Mouse (Mus musculus): Measurements from ENCODE around the gene Zfand2a.
A peak's percentile ranks its signal among the peaks of the same experiment; 100 is the strongest.

The Zfand2a gene

DNA sequence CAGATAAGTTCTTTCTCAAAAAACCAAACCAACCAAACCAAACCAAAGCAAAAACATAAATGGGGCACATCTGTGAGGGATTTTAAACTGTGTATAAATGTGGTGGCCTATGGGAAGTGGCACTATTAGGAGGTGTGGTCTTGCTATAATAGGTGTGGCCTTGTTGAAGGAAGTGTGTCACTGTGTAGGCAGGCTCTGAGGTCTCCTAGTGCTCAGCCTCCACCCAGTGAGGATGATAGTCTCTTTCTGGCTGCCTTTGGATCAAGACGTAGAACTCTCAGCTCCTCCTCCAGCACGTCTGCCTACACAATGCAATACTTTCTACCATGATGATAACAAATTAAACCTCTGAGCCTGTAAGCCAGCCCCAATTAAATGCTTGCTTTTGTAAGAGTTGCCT is 18.0 kb downstream of the Zfand2a start:
- DNase-seq (ENCODE audit: low read depth), result no peak

GRCm38 (mm10) chr5:139464874-139465273 is 19.5 kb downstream of the Zfand2a start:
- DNase-seq (ENCODE audit: low read depth), result no peak

DNA sequence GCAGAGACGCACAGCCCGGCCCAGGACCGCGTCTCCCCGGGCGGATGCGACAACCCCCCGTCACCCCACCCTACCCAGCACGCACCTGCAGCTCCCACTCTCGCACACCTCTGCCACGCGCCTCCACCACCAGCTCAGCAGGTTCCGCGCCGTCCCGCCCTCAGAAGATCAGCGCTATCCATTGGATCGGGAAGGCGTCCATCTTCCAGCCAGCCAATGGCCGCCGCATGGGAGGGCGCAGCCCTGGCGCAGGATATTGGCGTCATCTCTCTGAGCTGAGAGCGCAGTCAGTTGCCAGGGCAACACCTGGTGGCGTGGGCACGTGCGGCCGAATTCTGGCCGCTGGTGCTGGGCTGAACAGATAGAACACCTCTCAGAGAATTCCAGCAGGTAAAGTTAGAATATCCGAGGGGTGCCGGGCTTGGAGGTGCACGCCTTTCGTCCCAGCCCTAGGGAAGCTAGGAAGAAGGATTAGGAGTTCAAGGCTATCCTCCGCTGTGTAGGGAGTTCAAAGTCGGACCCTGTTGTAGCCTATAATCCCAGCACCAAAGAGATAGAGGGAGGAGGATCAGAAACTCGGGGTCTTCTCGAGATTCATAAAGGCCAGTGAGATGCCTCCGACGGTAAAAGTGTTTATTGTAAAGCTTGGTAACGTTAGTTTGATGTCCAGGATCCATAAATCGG is 23.8 kb downstream of the Zfand2a start, which contains the start of gene 3110082I17Rik:
TSS of gene 3110082I17Rik (minus strand) at position 144 of the 684 bp plus-strand sequence.
- peak; percentile 94 for DNase-seq (ENCODE audit: low read depth)

GRCm38 (mm10) chr5:139459938-139460337 is 24.4 kb downstream of the Zfand2a start:
- no peak for DNase-seq (ENCODE audit: low read depth)

DNA sequence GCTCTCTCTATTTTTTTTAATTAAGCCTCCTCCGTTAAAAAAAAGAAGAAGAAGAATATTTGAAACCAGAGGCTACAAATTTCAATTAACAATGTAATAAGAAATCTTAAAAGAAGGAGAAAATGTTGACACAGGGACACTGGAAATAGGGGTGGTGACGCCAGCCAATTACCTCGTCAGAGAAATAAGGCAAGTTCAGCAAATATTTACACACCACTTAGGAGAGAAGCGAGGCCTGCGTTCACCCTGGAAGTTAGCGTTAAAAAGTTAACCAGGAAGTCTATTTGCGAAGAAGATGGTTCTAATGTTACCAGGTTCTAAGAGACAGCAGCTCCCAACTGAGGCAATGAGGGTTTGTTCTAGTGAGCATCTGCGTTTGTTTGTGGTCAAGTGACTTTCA is 27.1 kb downstream of the Zfand2a start:
- no peak for DNase-seq (ENCODE audit: low read depth)

- DNase-seq (ENCODE audit: low read depth), result no peak
Measured at GRCm38 (mm10) chr5:139455166-139455565, 29.2 kb downstream of the Zfand2a start.

GRCm38 (mm10) chr5:139453031-139453430 is 31.3 kb downstream of the Zfand2a start:
- no peak for DNase-seq (ENCODE audit: low read depth)

DNA sequence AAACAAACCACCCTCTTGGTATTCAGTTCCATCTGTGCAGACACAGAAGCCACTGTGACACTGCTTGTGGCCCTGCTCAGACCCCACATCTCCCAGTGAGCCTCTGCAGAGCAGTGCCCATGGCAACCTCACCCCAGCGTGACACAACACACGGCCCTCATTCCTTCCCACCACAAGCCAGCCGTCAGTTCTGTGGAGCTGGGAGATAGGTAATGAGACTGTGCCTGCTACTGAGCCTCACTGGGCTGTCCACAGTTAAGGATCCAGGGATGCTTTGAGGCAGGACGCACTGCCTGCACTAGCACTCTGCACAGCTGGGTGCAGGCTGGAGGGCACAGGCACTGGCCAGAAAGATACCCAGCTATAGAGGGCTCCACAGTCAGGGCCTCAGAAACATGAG is 34.4 kb downstream of the Zfand2a start:
- no peak for DNase-seq (ENCODE audit: low read depth)

DNA sequence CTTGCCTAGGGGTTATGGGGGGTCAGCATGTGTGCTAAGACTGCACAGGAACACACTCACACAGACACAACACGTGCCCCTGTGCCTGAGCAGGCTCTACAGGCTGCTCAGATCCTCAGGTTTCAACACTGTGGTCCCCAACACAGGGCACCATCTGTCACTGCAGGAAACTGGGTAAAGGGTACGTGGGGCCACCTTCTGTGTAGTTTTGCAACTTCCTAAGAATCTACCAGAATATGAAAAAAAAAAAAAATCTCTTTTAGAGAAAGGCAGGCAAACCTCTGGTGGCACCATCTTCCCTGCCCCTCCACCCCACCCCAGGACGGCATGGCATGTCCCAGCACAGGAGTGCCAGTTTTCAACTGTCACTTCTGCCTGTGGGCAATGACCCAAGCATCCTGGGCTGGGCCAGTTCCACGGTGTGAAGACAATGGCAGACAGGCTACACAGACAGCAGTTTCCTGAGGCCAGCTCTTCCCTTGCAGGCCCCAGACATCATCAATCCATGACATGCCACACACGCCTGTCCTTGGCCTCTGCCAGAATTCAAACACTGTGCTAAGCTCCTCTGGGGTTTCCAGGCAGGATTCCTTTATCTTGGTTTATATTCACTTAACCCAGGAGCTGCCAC is 35.1 kb downstream of the Zfand2a start:
- DNase-seq (ENCODE audit: low read depth), result peak; percentile 28

GRCm38 (mm10) chr5:139448025-139448424 is 36.3 kb downstream of the Zfand2a start:
- no peak for DNase-seq (ENCODE audit: low read depth)

- no peak for DNase-seq (ENCODE audit: low read depth)
Measured at GRCm38 (mm10) chr5:139445258-139445657, 39.1 kb downstream of the Zfand2a start.

GRCm38 (mm10) chr5:139442962-139443361 is 41.4 kb downstream of the Zfand2a start:
- DNase-seq (ENCODE audit: low read depth), result no peak

DNA sequence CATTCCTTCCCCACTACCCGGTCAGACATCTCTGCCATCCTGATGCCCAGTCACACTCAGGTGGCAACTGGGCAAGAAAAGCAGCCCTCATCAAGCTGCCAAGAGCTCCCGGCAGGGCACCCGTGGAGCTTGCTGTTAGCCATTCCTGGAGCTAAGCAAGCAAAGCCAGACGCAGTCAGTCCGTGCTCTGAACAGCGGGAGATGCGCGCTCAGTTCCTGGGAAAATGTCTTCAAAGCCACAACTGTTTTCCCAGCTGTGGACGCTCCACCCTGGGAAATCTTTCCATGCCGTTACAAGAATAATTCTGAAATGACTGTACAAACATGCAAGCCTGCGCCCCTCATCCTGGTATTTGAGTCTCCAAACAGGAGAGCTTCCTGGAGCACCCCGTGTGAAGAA is 41.9 kb downstream of the Zfand2a start:
- no peak for DNase-seq (ENCODE audit: low read depth)

DNA sequence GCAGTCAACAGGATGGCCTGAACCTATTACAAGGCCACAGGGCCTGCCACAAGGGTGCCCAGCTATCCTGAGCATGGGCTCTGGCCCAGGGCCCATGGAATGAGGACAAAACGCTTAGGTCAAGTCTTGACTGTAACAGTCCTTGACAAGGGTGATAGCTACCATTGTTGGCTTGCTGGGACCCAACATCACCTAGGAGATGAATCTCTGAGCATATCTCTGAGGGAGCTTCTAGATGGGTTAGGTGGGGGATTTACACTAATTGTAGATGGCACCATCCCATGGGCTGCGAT is 42.7 kb downstream of the Zfand2a start:
- no peak for DNase-seq (ENCODE audit: low read depth)

DNA sequence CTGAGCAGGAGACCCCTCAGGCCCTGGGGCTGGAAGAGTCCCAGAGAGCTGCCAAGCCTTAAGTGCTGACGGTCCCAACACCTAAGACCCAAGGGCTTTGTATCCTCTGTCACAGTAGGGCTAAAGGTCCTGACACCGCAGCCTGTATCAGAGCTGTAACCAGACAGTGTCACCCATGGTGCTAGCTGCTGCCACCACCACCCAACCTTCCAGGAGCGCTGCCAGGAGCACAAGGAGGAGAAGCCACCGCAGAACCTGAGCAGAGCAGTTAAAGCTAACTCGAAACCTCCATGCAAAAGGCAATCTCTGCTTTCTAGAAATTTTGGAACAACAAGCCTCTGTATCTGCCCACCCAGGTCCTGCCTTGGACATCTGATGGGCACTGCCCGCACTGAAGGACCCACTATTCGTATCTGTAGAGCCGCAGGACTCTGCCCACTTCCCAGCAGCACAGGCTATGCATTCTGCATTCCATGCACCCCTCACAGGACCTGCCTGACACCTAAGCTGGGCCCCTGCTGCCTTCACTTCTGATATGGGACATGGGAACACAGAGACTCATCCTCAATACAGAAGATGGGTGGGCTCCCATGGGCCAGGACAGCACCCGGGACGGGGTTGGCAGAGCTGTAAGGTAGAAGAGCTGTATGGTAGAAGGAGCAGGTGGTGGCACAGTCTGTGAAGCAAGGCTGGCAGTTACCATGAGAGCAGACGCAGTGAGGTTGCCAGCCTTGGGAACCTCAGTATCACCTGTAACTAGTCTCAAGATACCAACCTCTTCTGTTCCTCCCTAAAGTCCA is 43.2 kb downstream of the Zfand2a start:
- no peak for DNase-seq (ENCODE audit: low read depth)

- DNase-seq (ENCODE audit: low read depth), result no peak
Measured at GRCm38 (mm10) chr5:139440451-139440850, 43.9 kb downstream of the Zfand2a start.

GRCm38 (mm10) chr5:139438440-139438839 is 45.9 kb downstream of the Zfand2a start:
- DNase-seq (ENCODE audit: low read depth), result no peak

DNA sequence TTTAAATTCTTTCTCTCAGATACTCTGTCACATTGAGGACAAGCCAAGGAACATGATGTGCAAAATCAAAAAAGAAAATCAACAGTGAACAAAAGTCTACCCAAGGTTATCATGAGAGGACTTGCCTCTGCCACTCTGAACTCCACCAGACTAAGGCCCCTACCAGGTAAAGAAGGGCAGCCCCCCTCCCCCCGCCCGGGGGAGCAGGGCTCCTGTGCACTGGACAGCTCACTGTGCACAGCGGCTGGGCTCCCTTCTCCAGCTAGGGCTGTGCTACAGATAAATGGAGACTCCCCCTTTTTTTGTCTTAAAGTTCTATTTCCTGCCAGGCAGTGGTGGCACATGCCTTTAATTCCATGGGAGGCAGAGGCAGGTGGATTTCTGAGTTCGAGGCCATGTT is 46.6 kb downstream of the Zfand2a start:
- DNase-seq (ENCODE audit: low read depth), result no peak

GRCm38 (mm10) chr5:139434940-139435339 is 49.4 kb downstream of the Zfand2a start:
- no peak for DNase-seq (ENCODE audit: low read depth)

DNA sequence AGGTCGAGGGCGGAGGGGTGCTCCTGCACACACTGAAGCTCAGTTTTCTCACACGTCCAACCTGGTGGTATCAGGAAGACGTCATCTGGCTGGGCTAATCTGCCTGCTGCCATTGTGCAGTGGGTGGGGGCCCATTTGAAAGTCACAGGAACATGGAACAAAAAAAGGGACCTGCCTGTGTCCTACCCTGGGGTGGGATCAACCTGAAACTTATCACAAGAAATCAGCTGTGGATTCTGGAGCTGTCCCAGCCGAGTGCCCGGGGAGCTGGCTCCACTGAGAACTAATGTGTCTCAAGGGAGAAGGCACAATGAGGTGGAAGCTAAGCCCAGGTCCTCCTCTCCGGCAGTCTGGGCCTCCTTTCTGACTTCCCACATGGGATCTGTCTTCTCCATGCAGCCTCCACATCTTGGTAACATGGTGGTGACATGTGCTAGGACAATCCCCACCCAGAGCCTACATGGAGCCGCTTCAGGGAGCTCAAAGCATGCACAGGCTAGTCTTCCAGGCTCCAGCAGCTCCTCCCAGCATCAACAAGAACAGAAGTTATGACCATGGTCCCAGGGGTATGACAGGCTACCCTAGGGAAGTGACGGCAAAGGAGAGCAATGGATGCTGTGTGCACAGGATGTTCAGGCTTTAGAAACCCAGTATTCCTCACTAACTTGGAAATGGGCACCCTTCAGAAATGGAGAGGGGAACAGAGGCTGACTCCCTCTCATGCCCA is 50.3 kb downstream of the Zfand2a start:
- DNase-seq (ENCODE audit: low read depth), result no peak

DNA sequence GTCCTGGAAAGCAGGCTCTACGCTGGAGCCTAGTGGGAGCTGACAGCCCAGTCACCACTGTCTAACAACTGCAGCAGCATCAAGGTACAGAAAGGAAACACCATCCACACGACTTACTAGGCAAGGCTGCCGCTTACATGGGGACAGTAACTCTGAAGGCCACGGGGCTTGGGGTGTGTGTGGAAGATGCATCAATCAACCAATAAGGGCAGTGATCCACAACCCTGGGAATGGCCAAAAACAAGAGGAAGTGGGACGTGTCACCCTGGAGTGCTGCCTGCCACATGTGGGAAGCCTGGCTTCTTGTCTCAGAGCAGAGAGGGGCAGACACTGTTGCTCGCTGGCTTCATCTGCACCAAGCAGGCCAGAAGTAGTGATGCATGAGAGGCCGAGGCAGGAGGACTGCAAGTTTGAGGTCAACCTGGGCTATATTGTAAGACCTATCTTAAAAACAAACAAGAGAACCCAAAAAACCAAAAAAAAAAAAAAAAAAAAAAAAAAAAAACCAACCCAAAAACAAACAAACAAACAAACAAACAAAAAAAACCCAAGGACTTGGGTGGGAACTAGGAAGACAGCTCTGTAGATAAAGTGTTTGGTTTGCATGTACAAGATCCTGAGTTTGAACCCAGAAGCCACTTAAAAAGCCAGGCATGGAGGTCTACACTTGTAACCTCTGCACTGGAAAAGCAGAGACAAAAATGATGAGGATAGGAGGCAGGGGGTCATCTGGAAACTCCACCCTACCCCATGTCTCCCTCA is 51.4 kb downstream of the Zfand2a start:
- no peak for DNase-seq (ENCODE audit: low read depth)

DNA sequence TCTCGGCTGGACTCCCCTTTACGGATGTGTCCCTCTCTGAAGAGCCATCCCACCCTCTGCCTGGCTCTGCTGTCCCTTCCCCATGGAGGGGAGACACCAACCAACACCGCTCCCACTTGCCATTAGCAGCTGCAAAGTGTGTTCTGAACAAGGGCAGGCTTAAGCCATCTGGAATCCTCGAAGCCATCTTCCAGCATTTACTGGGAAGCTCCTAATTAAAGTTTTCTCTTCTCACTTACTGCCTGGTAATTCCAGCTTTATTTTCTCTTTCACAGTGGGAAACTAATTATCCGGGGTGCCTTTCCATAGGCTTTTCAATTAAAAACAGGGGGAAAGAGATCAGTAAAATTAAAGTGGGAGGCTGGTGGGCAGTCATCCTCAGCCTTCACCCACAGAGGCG is 52.0 kb downstream of the Zfand2a start:
- DNase-seq (ENCODE audit: low read depth), result no peak

All from c-Kit-positive CD71-negative TER-119-negative erythroid progenitor cells, embryonic 14.5 days (primary cell).